Mouse (Mus musculus) CH12.LX (cell line): ENCODE measurements around the gene Gusb.

Source experiments
- CTCF ChIP-seq, 2 experiments: IDR thresholded peaks in 1 of 2; conservative IDR thresholded peaks in 1 of 2; 2 replicates each; pipeline ENCODE4 v1.5.1; 2011 to 2012; ENCODE audit warnings: low read depth in 2 of 2, low read length in 2 of 2, improper control_type of control experiment in 1 of 2, inconsistent platforms in 1 of 2, mild to moderate bottlenecking in 1 of 2, moderate library complexity in 1 of 2
- KAT2A ChIP-seq: IDR thresholded peaks from 2 replicates; pipeline ENCODE4 v1.6.1; 2012; ENCODE audit warnings: low read length, improper control_type of control experiment, inconsistent platforms; ENCODE audit not compliant: insufficient replicate concordance
- MAZ ChIP-seq: IDR thresholded peaks from 2 replicates; pipeline ENCODE4 v1.6.1; 2012; ENCODE audit warnings: low read depth, mild to moderate bottlenecking, inconsistent platforms, low read length, improper control_type of control experiment, moderate library complexity

DNA sequence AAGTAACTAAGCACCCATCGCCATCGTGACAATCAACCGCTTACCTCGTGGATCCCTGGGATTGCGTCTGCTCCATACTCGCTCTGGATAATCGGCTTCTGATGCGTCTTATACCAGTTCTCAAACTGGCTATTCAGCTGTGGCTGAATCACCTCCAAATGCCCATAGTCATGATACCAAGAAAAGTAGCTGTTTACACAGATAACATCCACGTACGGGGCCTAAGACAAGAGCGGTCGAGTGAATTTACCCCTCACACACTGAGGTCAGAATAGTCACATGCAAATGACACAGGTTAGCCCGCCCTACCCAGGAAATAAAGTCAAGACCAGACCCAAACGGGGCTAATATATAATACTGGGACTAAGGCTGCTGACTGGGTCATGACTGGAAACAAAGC lies 9.5 kb downstream of the Gusb start:
- TF ChIP-seq KAT2A (no peak), CTCF (conservative IDR thresholded peaks at IDR 0.05 in 1 of 2, IDR thresholded peaks at IDR 0.05 in 1 of 2; ENCODE audit: low read depth in 2 of 2, low read length in 2 of 2) (no peak), MAZ (no peak)
